Mouse (Mus musculus) heart, postnatal 14 days (tissue): ENCODE measurements around the gene Magi2. TPM values are rescaled to one million over a fixed set of nuclear protein-coding genes. Genes with fewer than 3 reads are reported as not detected.
"Not testable (repeated sequence)": the region's sequence is repeated elsewhere in the genome, so short reads cannot be mapped to it uniquely, and the experiment has no call there.

Experiments
- DNase-seq, 2 experiments: peaks; one replicate each; pipeline ENCODE4 v3.0.0; 2021 to 2022
- intact Hi-C: fragments of 180-260 bp; cut with DNase I; formaldehyde crosslinking; loops from one replicate; pipeline ENCODE4 v1.15.1; 2025
- total RNA-seq, 2 experiments: library from RNA; stranded (reverse); gene quantifications; 2 replicates each; pipeline ENCODE4 v1.2.3; 2021

Magi2 gene
- total RNA-seq, 2 experiments from 2014 or later = 3.5 to 5.9 TPM

DNA sequence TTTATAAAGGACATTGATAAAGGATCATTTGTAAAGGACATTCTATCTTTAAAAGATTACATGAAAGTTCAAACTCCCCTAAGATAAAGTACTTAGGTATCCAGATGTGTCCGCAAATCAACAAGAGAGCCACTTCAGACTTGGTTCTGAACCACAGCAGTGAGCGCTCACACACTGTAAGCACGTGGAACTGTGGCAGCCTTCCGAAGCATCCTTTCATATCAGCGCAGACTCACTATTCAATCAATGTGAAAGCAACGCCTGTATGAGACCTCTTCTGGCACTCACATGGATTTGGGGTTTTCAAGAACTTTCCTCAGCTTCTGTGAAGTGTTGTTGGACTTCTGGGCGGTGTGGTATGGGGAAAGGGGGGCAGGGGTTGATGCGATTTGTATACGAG is 970.6 kb downstream of the Magi2 start:
- DNase-seq = no peak
- intact Hi-C loops = no loop called here

DNA sequence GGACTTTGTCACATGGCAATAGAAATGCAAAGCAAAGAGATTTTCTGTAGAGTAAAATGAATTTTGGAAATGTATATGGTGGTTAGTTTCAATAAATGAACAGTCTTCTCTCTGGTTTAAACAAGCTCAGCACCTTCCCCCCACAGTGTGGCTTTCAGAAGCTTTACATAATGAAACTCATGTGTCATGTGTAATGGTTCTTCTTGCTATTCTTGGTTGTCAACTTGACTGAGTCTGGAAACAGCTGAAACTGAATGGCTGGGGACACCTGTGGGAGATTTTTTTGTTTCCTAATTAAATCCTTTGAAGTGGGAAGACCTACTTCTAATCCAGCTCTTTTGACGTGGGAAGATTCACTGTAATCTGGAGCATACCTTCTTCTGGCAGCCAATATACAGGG is 974.5 kb downstream of the Magi2 start:
- DNase-seq = no peak
- intact Hi-C loops = no loop called here

- intact Hi-C loops = no loop called here
These were observed 981.3 kb downstream of the Magi2 start for GRCm38 (mm10) chr5:20208110-20208509.

DNA sequence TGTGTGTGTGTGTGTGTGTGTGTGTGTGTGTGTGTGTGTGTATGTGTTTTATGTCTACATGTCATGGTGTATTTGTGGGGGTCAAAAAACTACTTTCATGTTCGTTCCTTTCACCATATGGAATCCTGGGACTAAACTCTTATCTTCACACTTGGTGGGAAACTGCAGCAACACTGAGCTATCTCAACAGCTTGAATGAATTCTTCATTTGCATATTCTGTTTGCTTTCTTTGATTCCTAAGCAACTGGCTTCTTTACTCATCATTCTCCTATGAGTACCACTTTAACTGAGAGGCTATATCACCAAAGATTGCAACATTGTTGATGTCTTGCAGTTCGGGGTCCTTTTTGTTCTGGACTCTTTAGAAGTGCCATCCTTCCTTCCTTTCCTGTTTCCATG is 986.5 kb downstream of the Magi2 start:
- DNase-seq = no peak
- intact Hi-C loops = no loop called here

More at GRCm38 (mm10) chr5:20208110-20208509, 981.3 kb downstream of the Magi2 start:
- no peak for DNase-seq

DNA sequence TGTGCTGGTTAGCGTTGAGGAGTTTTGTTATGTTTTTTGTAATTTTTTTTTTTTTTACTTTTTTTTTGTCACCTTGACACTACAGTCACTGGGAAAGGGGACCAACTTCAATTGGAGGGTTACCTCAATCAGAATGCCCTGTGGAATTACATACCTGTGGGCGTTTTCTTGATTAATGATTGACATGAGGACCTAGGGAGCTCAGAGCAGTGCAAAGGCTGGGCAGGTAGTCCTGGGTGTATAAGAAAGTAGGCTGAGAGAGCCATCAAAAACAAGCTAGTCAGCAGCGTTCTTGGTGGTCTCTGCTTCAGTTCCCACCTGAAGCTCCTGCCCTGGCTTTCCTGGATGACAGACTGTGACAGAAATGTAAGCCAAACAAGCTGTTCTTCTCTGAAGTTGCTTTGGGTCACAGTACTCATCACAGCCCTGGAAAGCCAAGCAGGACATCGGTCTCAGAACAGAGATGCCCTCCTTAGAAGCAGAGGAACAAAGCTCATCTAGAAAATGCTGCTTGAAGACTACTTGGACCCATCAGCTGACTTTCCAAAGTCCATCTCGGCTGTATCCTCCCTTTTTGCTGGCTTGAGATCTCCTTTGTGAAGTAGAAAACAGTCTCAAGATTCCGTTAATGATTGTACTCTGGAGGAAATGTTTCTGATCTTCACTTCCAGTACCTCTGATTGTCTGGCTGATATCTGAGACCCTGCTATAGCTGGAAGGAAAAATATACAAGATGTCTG is 999.8 kb downstream of the Magi2 start:
- intact Hi-C loops = no loop called here
- no peak for DNase-seq

GRCm38 (mm10) chr5:20227912-20228762 is 1001.3 kb downstream of the Magi2 start:
- no peak for DNase-seq
- intact Hi-C loops = no loop called here

GRCm38 (mm10) chr5:20231908-20232307 is 1005.1 kb downstream of the Magi2 start:
- no peak for DNase-seq
- intact Hi-C loops = no loop called here

DNA sequence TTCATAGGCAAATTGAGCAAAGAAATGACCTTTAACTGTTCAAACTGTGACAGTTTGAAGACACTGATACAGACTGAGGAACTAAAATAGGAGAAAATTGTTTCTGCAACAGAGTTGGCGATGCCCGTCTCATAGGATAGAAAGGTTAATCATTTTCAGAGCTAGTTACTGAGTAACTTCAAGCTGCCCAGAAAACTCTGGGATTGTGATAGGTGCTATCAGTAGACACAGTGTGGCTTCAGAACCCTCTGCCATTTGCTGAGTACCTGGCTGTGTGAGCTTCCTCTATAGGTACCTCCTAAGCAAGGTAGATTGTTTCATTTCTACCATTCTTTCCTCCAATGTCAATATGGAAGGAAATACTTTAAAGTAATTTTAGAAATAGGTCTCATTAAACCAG is 1014.7 kb downstream of the Magi2 start:
- intact Hi-C loops = no loop called here
- no peak for DNase-seq

DNA sequence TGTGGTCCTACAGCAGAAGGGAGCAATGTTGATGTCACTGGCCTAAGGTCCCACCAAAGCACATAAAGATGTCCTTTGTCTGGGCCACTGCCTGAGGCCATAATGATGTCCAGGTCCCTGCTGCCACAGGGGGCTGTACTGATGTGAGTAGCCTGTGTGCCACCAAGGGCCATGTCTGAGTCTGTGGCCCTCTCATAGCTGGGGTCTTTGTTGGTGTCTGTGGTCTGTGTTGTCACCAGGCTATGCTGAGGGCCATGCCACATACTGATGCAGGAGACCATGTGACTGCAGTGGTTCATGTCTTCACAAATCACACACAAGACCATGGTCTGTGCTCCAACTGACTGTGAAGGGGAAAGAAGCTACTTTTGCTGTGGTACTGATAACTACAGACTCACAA is 1015.7 kb downstream of the Magi2 start:
- intact Hi-C loops = no loop called here

DNA sequence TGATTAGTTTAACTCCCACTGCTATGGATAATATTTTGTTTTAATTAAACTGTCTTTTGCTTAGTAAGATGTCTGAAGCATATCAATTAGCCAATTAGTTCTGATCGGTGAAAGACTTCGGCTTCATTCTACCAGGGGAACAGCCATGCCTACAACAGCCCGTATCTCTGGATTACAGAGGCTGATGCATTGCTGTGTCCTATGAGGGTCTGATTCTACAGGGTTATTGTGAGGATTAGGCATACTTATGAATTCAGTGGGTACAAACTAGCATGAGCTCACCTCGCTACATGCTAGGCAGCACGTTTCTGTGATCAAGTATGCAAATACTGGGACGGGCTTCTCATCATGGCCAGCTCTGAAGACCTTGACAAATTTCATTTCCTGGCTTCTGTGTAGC is 1022.5 kb downstream of the Magi2 start:
- intact Hi-C loops = no loop called here
- DNase-seq = no peak

More for the DNA sequence above, 1015.7 kb downstream of the Magi2 start:
- DNase-seq = no peak

- DNase-seq = no peak
- intact Hi-C loops = no loop called here
These were observed 1024.7 kb downstream of the Magi2 start for GRCm38 (mm10) chr5:20251541-20251940.

DNA sequence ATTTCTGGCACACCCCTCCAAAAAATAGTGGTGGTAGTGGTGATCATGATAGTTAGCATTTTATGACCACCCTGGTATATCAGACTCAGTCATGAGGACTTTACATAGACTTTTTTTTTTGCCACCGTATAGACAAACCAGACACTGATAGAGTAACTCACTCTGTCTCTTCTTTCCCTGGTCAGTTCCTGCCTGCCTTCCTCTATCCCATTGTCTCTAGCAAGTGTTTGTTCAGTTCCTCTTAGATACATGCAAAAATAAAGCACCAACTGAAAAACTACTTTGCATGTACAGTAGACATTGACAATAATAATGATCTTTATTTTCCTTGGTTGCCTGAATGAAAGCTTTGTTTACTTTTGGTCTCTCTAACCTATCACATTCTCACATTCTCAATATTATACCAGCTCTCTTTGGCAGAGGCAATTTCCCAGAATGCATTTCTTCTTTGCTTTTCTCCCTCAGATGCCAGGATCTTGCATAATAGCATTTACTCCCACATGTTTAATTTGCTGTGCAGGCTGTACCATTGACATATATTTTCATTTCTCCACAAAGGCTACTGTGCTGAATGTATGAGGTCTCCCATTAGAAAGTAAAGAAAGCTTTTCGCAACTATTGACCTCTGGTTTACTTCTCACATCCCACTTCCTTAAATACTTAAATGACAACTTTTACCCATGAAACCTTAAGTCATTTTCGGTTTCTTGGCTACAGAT is 1029.5 kb downstream of the Magi2 start:
- intact Hi-C loops = no loop called here

GRCm38 (mm10) chr5:20256933-20257332 is 1030.1 kb downstream of the Magi2 start:
- intact Hi-C loops = no loop called here
- no peak for DNase-seq

More for the DNA sequence above, 1029.5 kb downstream of the Magi2 start:
- DNase-seq = no peak

DNA sequence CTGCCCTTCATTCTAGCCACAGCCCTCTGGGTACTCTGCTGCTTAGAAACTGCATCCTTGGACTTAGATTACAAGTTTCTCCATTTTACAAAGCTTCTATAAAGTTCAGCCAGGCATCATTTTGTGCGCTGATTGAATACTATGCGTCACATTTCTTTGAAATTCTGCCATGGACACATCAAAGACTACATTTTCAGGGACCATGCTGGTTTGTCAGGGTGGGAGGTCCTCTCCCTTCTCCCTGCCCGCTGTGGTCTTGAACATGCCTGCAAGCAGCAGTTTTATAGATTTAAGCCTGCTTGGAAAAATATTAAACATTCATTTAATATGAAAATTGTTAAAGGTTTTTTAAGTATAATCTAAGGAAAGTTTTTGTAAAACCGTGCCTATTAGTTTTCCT is 1030.6 kb downstream of the Magi2 start:
- no peak for DNase-seq
- intact Hi-C loops = no loop called here

GRCm38 (mm10) chr5:20259719-20260118 is 1032.9 kb downstream of the Magi2 start:
- DNase-seq = no peak
- intact Hi-C loops = no loop called here

GRCm38 (mm10) chr5:20272680-20273079 is 1045.8 kb downstream of the Magi2 start:
- intact Hi-C loops, DNase-seq: not testable (repeated sequence)

DNA sequence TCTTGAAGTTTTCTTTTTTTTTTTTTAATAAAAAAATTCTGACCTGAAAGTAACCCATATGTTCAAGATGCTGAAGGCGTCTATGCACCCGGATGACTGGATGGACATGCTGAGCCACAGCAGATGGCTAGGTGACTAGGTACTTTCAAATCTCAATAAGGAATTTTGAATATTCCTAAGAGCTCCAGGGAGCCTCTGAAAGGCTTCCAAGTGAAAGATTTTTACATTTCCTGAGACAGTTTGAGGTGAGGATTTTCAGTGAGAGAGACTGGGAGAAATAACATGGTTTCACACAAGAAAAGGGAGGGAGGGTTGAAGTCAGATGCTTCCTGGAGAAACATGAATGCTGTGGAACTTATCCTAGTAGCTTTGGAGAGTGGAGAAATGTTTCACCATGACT is 1048.8 kb downstream of the Magi2 start:
- intact Hi-C loops = no loop called here
- DNase-seq = no peak

GRCm38 (mm10) chr5:20285080-20285840 is 1058.4 kb downstream of the Magi2 start:
- no peak for DNase-seq
- intact Hi-C loops = no loop called here

- no peak for DNase-seq
- intact Hi-C loops = no loop called here
These were observed 1067.7 kb downstream of the Magi2 start for GRCm38 (mm10) chr5:20294521-20294920.

DNA sequence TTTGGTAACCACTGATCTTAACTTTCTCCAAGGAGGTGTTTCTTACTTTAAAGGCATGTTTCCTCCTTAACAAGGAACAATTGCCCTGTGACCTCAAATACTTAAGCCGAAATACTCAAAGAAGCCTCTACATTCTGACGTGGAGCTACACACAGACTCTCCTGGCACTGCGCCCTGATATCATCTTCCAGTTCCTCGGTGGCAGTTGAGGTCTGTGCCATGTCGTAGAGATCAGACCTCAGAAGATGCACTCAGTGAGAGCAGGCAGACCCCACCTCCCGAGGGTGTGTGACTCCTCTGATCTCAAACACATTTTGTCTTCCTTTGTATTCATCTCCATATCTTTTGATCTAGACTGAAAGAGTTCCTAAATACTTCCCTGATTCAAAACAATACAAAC is 1073.0 kb downstream of the Magi2 start:
- intact Hi-C loops = no loop called here
- no peak for DNase-seq
